8 mouse cellular contexts compared by ENCODE assay signal in the genomic region with DNA sequence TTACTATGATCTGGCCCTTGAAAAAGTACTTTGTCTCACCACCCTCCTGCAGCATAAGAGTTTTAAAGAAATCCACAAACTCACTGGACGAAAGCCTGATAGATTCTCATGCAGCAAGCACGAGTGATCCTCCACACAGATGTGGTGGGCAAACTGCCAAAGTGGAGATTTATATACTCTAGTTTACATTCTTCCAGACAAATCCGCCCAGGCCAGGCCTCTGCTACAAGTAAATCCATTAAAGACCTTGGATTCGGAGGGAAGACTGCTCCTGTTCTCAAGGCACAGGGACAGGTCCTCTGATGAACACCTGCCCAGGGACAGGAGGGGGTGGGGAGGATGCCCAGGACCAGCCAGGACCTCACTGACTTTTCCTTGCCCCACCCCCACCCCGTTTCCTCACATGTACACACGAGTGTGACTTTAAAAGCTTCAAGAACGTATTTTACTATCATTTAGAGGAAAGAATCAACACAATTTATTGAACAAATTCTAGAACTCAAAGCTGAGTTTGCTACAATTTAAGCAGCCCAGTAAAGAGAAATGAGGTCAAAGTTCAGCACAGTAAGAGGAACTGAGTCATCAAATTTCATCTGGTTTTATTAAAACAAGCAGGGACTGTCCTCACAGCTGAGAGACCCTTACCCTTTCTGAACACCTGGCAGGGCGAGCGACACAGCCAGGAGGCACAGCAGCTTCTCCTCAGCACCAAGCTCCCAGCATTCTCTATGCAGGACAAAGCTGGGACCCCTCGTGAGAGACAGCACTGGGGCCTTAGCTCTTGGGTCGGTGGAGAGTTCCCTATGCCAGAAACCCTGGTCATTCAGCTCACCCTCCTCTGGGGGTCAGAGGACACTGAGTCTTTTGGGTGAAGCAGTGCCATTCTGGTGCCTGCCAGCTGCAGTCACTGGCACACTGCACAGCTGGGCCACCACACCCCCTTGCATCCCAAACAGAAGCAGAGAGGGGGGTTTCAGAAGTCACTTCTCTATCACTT. TPM values are rescaled to one million over a fixed set of nuclear protein-coding genes. Genes with fewer than 3 reads are reported as not detected.
DNase-seq lines count a peak whose midpoint lies in the region; ATAC-seq and TF ChIP-seq lines count a peak whose summit lies in the region.

No protein-coding gene starts in this region.

- H3K36me3 ChIP-seq in heart, postnatal 0 days (replicated peaks; ENCODE audit: control insufficient read depth, insufficient read depth, low read length), result no peaks in the 10 kb centered on the region
- no peaks in the 10 kb centered on the region for H3K36me3 ChIP-seq in liver, embryonic 12.5 days

- DNase-seq in gastrocnemius, adult 2 months, result no peak
- no peak for DNase-seq in gastrocnemius, adult 8-10 months (ENCODE audit: low spot score in 2 of 2)
- DNase-seq in heart, postnatal 0 days (ENCODE audit: low spot score), result no peak
- no peak for DNase-seq in ovary, postnatal 14 days (ENCODE audit: low spot score)
- DNase-seq in layer of hippocampus, adult 11-12 months (ENCODE audit: low spot score), result no peak
- DNase-seq in layer of hippocampus, adult 18-20 months (ENCODE audit: low spot score in 2 of 2), result no peak

- peak overlapping the region; percentile 92 for H3K27ac ChIP-seq in gastrocnemius, adult 2 months
- 0 out of 2 replicates have a peak overlapping the region, but pooled peaks have one; percentile 26 for H3K27ac ChIP-seq in bone marrow, adult 2 months (ENCODE audit: control insufficient read depth, insufficient read depth, low read depth, low read length, poor library complexity)
- peak overlapping the region; percentile 85 for H3K27ac ChIP-seq in heart, postnatal 0 days (ENCODE audit: low read depth)
- no peak overlapping the region for H3K27ac ChIP-seq in liver, embryonic 12.5 days

- ATAC-seq in heart, postnatal 0 days (ENCODE audit: insufficient read depth, low read depth), result no peak
- no peak for ATAC-seq in liver, embryonic 12.5 days

- TF ChIP-seq POLR2A in bone marrow, adult 2 months (IDR thresholded peaks at IDR 0.05; ENCODE audit: borderline replicate concordance, control insufficient read depth, low read depth, low read length), result no peak

- TF ChIP-seq EP300 in heart, postnatal 0 days (IDR thresholded peaks at IDR 0.05; ENCODE audit: low read depth), result no peak

- peaks cover 20% of the 10 kb centered on the region for H3K4me1 ChIP-seq in bone marrow, adult 2 months (ENCODE audit: control insufficient read depth, insufficient read depth, low read length)
- H3K4me1 ChIP-seq in heart, postnatal 0 days (ENCODE audit: control insufficient read depth, insufficient read depth), result peaks cover 82% of the 10 kb centered on the region
- H3K4me1 ChIP-seq in liver, embryonic 12.5 days, result peaks cover 44% of the 10 kb centered on the region

- peak overlapping the region; percentile 68 for H3K4me2 ChIP-seq in heart, postnatal 0 days (ENCODE audit: low read depth, low read length)
- 0 out of 2 replicates have a peak overlapping the region, but pooled peaks have one; percentile 61 for H3K4me2 ChIP-seq in liver, embryonic 12.5 days

- H3K9me3 ChIP-seq in heart, postnatal 0 days (replicated peaks; ENCODE audit: control insufficient read depth, low read length), result no peaks in the 10 kb centered on the region
- no peaks in the 10 kb centered on the region for H3K9me3 ChIP-seq in liver, embryonic 12.5 days (replicated peaks)

- TF ChIP-seq CTCF in gastrocnemius, adult 2 months (IDR thresholded peaks at IDR 0.05), result no peak
- TF ChIP-seq CTCF in bone marrow, adult 2 months (IDR thresholded peaks at IDR 0.05; ENCODE audit: control insufficient read depth, insufficient read depth, low read length), result no peak
- no peak for TF ChIP-seq CTCF in heart, postnatal 0 days (IDR thresholded peaks at IDR 0.05; ENCODE audit: low read depth)

- H3K4me3 ChIP-seq in gastrocnemius, adult 2 months, result peak overlapping the region; percentile 73
- H3K4me3 ChIP-seq in bone marrow, adult 2 months (replicated peaks; ENCODE audit: control insufficient read depth, low read depth, low read length), result no peak overlapping the region
- peak overlapping the region; percentile 39; the same call in 1 of the 2 replicates for H3K4me3 ChIP-seq in heart, postnatal 0 days (ENCODE audit: low read depth, low read length)
- H3K4me3 ChIP-seq in liver, embryonic 12.5 days, result no peak overlapping the region

- intact Hi-C loops in gastrocnemius, adult 2 months (cut with DNase I), result no loop called here

- no peaks in the 10 kb centered on the region for H3K27me3 ChIP-seq in heart, postnatal 0 days (ENCODE audit: control insufficient read depth, insufficient read depth, low read length)
- H3K27me3 ChIP-seq in liver, embryonic 12.5 days (replicated peaks), result peaks cover 7% of the 10 kb centered on the region

- H3K9ac ChIP-seq in heart, postnatal 0 days (replicated peaks; ENCODE audit: low read depth, low read length), result peak overlapping the region; percentile 50
- H3K9ac ChIP-seq in liver, embryonic 12.5 days, result no peak overlapping the region

- 46% methylated on average over 11 of the region's 11 CpGs for WGBS in bone marrow, adult 2 months
- 37% methylated on average over 11 of the region's 11 CpGs for WGBS in heart, postnatal 0 days
- WGBS in liver, embryonic 12.5 days (ENCODE audit: insufficient replicate concordance), result 40% methylated on average over 11 of the region's 11 CpGs

RNA-seq across cellular contexts. Expression of a gene that starts 47.3 kb away (rescaled TPM):
- 10 to 100 TPM; 28.6 to 49.6 TPM for total RNA-seq in gastrocnemius, adult 2 months (2021)
- total RNA-seq in gastrocnemius, adult 8-10 months (2022), result 10 to 100 TPM; 26.6 to 38.4 (median 30.2) TPM
- 19.2 and 28.3 TPM in 2 replicates for polyA plus RNA-seq in bone marrow, adult 2 months (2011; ENCODE audit: insufficient read depth, insufficient read length, low replicate concordance, missing spikeins)
- total RNA-seq in heart, postnatal 0 days (2014; rRNA removed; ENCODE audit: low replicate concordance), result 49.8 and 50.1 TPM in 2 replicates
- polyA plus RNA-seq in heart, postnatal 0 days (2015; fragmentation: Nextera tagmentation; extraction: Ambion mirVana), result 21.4 TPM in 2 replicates
- polyA plus RNA-seq in liver, embryonic 12.5 days (2016; fragmentation: Nextera tagmentation; extraction: Ambion mirVana), result 4.7 and 5.4 TPM in 2 replicates
- total RNA-seq in layer of hippocampus, adult 18-20 months (2021), result 10 to 100 TPM; 88.0 to 91.7 TPM

Comparison
In these comparisons a context has a peak if more than half of its experiments do, and no peak if none do; other contexts are left out.
1. H3K4me3 ChIP-seq: peak in gastrocnemius, adult 2 months (single experiment) and heart, postnatal 0 days (single experiment); none in bone marrow, adult 2 months (single experiment) and liver, embryonic 12.5 days (single experiment).